Mouse (Mus musculus) heart, embryonic 14.5 days (tissue): ENCODE data around the gene Sgms1. TPM values are rescaled to one million over a fixed set of nuclear protein-coding genes. Genes with fewer than 3 reads are reported as not detected.

Source experiments
- ATAC-seq: fragments of 200-750 bp; cut with Nextera tagmentation; 2 replicates; pipeline ENCODE4 v1.8.0; 2017; ENCODE audit warnings: low read depth, moderate TSS enrichment; ENCODE audit not compliant: insufficient number of reproducible peaks, insufficient read depth, low FRiP score
- H3K27ac ChIP-seq, 2 experiments: fragments of 200-500 bp in 1 of 2; fragments of 300-500 bp in 1 of 2; sonication (generic) in 1 of 2; replicated peaks in 1 of 2; 2 replicates each; pipeline ENCODE4 v1.5.1; 2012 to 2014; ENCODE audit warnings: low read depth in 2 of 2, low read length in 2 of 2, control low read depth in 1 of 2, mild to moderate bottlenecking in 1 of 2, mixed read lengths in 1 of 2; ENCODE audit not compliant: control insufficient read depth in 1 of 2, insufficient read depth in 1 of 2
- H3K27me3 ChIP-seq: fragments of 300-500 bp; sonication (generic); 2 replicates; pipeline ENCODE4 v1.6.1; 2014; ENCODE audit warnings: mild to moderate bottlenecking, low read length, control low read depth; ENCODE audit not compliant: control insufficient read depth, insufficient read depth
- H3K36me3 ChIP-seq: fragments of 300-500 bp; sonication (generic); 2 replicates; pipeline ENCODE4 v1.6.1; 2014; ENCODE audit warnings: mild to moderate bottlenecking, control low read depth, low read length, mixed read lengths; ENCODE audit not compliant: control insufficient read depth, insufficient read depth
- H3K4me1 ChIP-seq, 2 experiments: fragments of 200-500 bp in 1 of 2; fragments of 300-500 bp in 1 of 2; sonication (generic) in 1 of 2; 2 replicates each; pipeline ENCODE4 v1.6.1; 2012 to 2014; ENCODE audit warnings: low read length in 2 of 2, control low read depth in 1 of 2, mixed read lengths in 1 of 2; ENCODE audit not compliant: control insufficient read depth in 2 of 2, insufficient read depth in 2 of 2
- H3K4me2 ChIP-seq: fragments of 300-500 bp; sonication (generic); 2 replicates; pipeline ENCODE4 v1.6.1; 2014; ENCODE audit warnings: mild to moderate bottlenecking, low read length
- H3K4me3 ChIP-seq, 2 experiments: fragments of 200-500 bp in 1 of 2; fragments of 300-500 bp in 1 of 2; sonication (generic) in 1 of 2; 2 replicates each; pipeline ENCODE4 v1.5.1; 2012 to 2014; ENCODE audit warnings: low read length in 2 of 2, mild to moderate bottlenecking in 2 of 2, control low read depth in 1 of 2, low read depth in 1 of 2, moderate library complexity in 1 of 2; ENCODE audit not compliant: control insufficient read depth in 1 of 2, insufficient read depth in 1 of 2
- H3K9ac ChIP-seq: fragments of 300-500 bp; sonication (generic); 2 replicates; pipeline ENCODE4 v1.6.1; 2014; ENCODE audit warnings: mild to moderate bottlenecking, low read length
- H3K9me3 ChIP-seq: fragments of 300-500 bp; sonication (generic); 2 replicates; pipeline ENCODE4 v1.6.1; 2016; ENCODE audit warnings: low read length, control low read depth; ENCODE audit not compliant: control insufficient read depth
- WGBS: fragments of 180-500 bp; shearing (Covaris S2); extraction: QIAGEN DNeasy Blood & Tissue Kit; methylation state at CpG from one replicate; pipeline ENCODE4 v1.1.7; 2014; 5-methylcytosine and 5-hydroxymethylcytosine counted together
- polyA plus RNA-seq: library from polyadenylated mRNA; unstranded; fragments of >200 nt; fragmentation: Nextera tagmentation; extraction: Ambion mirVana; gene quantifications from 2 replicates; pipeline ENCODE4 v1.2.1, GENCODE M21; 2014

Sgms1 gene
- polyA plus RNA-seq, 1 experiment from 2014 or later, result 41.3 TPM

GRCm38 (mm10) chr19:32347491-32347890, 42.0 kb downstream of the Sgms1 start:
- Histone ChIP-seq H3K27me3 (no peaks in the 10 kb centered on the region), H3K9ac (no peak overlapping the region), H3K9me3 (no peaks in the 10 kb centered on the region), H3K4me3 (no peak overlapping the region), H3K36me3 (no peaks in the 10 kb centered on the region; the same call in 1 of the 2 replicates), H3K27ac (peak overlapping the region in 1 of 2 experiments; percentile 95; a peak in 2 of 4 replicates), H3K4me1 (peaks cover 37 to 74% of the 10 kb centered on the region in 2 experiments), H3K4me2 (no peak overlapping the region)
- WGBS, result 82% methylated on average over 5 of the region's 5 CpGs
- no peak for ATAC-seq

- 75% methylated on average over 9 of the region's 9 CpGs for WGBS
- H3K4me2 ChIP-seq, result peak overlapping the region; percentile 43
These were observed 42.7 kb downstream of the Sgms1 start for GRCm38 (mm10) chr19:32346624-32347341.

GRCm38 (mm10) chr19:32346176-32346575, 43.3 kb downstream of the Sgms1 start:
- Histone ChIP-seq H3K36me3 (no peaks in the 10 kb centered on the region; the same call in 1 of the 2 replicates), H3K9me3 (no peaks in the 10 kb centered on the region), H3K4me2 (peak overlapping the region; percentile 43), H3K27ac (peak overlapping the region; percentile 82 to 95), H3K9ac (peak overlapping the region; percentile 57), H3K27me3 (no peaks in the 10 kb centered on the region), H3K4me3 (no peak overlapping the region), H3K4me1 (peaks cover 45 to 87% of the 10 kb centered on the region in 2 experiments)
- ATAC-seq, result peak; percentile 80
- WGBS, result 5% methylated on average over 3 of the region's 3 CpGs

More at GRCm38 (mm10) chr19:32346624-32347341, 42.7 kb downstream of the Sgms1 start:
- no peaks in the 10 kb centered on the region for H3K9me3 ChIP-seq
- H3K27ac ChIP-seq, result peak overlapping the region; percentile 82 to 95
- H3K4me3 ChIP-seq, result no peak overlapping the region
- H3K9ac ChIP-seq, result peak overlapping the region; percentile 57; the same call in 1 of the 2 replicates
- peaks cover 44 to 81% of the 10 kb centered on the region in 2 experiments for H3K4me1 ChIP-seq
- H3K27me3 ChIP-seq, result no peaks in the 10 kb centered on the region
- H3K36me3 ChIP-seq, result no peaks in the 10 kb centered on the region; the same call in 1 of the 2 replicates
- no peak for ATAC-seq

DNA sequence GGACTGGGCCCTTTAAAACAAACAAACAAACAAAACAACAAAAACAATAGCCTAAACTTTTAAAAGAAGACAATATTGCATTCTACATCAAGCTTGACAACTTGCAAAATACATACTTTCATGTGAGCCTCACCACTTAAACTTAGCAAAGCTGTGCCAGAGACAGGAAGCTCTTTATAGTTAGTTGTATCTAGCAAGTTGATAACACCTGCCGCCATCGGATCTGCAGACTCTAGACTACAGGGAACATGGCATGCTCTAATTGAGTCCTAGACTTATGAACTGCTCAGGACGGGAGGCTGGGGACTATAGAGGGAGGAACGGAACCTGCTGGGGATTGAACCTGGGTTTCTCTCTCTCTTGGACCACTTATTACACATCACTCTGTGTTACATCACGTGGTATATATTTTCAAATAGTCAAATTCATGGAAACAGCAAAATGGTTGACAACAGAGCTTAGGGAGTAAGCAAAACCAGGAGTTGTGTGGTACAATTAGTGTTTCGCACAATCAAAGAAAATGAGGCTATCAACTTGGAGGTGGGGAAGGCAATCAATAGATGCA, 44.3 kb downstream of the Sgms1 start:
- Histone ChIP-seq H3K27me3 (no peaks in the 10 kb centered on the region), H3K4me2 (peak overlapping the region; percentile 43; the same call in 1 of the 2 replicates), H3K4me1 (peaks cover 48 to 92% of the 10 kb centered on the region in 2 experiments), H3K4me3 (no peak overlapping the region), H3K36me3 (no peaks in the 10 kb centered on the region), H3K9me3 (no peaks in the 10 kb centered on the region), H3K27ac (peak overlapping the region; percentile 75 to 95), H3K9ac (no peak overlapping the region)
- 51% methylated on average over 6 of the region's 6 CpGs for WGBS
- no peak for ATAC-seq

GRCm38 (mm10) chr19:32344738-32345121, 44.8 kb downstream of the Sgms1 start:
- Histone ChIP-seq H3K9me3 (no peaks in the 10 kb centered on the region), H3K36me3 (no peaks in the 10 kb centered on the region), H3K27ac (peak overlapping the region in 1 of 2 experiments; percentile 95; a peak in 2 of 4 replicates), H3K4me3 (no peak overlapping the region), H3K27me3 (no peaks in the 10 kb centered on the region), H3K9ac (peak overlapping the region; percentile 63; the same call in 1 of the 2 replicates), H3K4me2 (peak overlapping the region; percentile 55), H3K4me1 (peaks cover 48 to 95% of the 10 kb centered on the region in 2 experiments)
- no peak for ATAC-seq
- WGBS, result 24% methylated on average over 4 of the region's 4 CpGs

DNA sequence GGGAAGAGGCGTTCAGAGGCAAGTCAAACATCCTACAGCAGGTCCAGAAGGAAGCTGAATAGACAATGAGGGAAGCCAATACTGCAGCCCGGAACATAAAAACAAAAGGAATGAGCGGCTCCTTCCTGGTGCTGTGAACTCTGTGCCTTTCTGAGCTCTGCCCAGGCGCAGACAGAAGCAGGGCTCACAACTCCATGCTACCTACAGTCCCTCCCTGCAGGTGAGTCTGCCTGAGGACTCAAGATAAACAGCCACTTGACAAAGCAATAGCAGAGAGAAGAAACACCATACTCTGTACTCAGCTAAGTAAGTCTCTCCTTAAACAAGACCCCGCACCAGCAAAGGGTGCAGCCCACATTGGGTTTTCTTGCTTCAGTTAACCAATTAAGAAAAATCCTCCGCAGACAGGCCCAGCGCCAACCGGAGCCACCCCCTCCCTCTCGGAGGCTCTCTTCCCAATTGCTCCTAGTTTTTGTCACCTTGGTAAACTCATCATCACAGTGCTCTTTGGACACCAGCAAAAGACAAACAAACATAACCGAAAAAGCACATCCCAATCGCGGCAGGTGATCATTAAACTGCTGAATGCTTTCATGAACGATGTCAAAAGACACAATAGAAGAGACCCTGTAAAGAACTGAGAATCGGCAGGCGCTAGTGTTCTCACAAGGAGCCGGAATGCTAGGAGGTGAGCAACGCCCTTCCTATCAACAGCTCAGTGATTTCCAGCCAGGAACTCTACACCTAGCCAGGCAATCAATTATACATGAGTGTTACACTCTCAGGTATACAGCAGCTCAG, 45.4 kb downstream of the Sgms1 start:
- no peak for ATAC-seq
- Histone ChIP-seq H3K27me3 (no peaks in the 10 kb centered on the region), H3K9ac (peak overlapping the region; percentile 63), H3K36me3 (no peaks in the 10 kb centered on the region), H3K9me3 (no peaks in the 10 kb centered on the region), H3K4me1 (peaks cover 48 to 92% of the 10 kb centered on the region in 2 experiments), H3K27ac (peak overlapping the region; percentile 60 to 95), H3K4me3 (0 out of 4 replicates have a peak overlapping the region, but pooled peaks of 1 of the 2 experiments have one; percentile 4), H3K4me2 (peak overlapping the region; percentile 55)
- WGBS, result 14% methylated on average over 17 of the region's 17 CpGs

- no peaks in the 10 kb centered on the region for H3K27me3 ChIP-seq
- peaks cover 39 to 88% of the 10 kb centered on the region in 2 experiments for H3K4me1 ChIP-seq
- H3K27ac ChIP-seq, result peak overlapping the region; percentile 69 to 86
- H3K4me3 ChIP-seq, result no peak overlapping the region
- peak overlapping the region; percentile 16; the same call in 1 of the 2 replicates for H3K9ac ChIP-seq
- no peaks in the 10 kb centered on the region for H3K36me3 ChIP-seq
- H3K9me3 ChIP-seq, result no peaks in the 10 kb centered on the region
- H3K4me2 ChIP-seq, result peak overlapping the region; percentile 16; the same call in 1 of the 2 replicates
- WGBS, result 15% methylated on average over 5 of the region's 5 CpGs
- no peak for ATAC-seq
These were observed 47.1 kb downstream of the Sgms1 start for GRCm38 (mm10) chr19:32342436-32342835.
